Mouse (Mus musculus) kidney, adult 2 months (tissue): ENCODE results near the gene Clpb.

Experiments used
- CTCF ChIP-seq: fragments of 200-500 bp; conservative IDR thresholded peaks from 2 replicates; pipeline ENCODE4 v1.5.1; 2011; ENCODE audit warnings: low read depth, mild to moderate bottlenecking, control low read depth, low read length, moderate library complexity, mixed read lengths; ENCODE audit not compliant: insufficient read depth, insufficient read length
- POLR2A ChIP-seq: fragments of 200-500 bp; IDR thresholded peaks from one replicate; pipeline ENCODE4 v1.6.1; 2011; ENCODE audit warnings: low read depth, low read length, control low read depth

DNA sequence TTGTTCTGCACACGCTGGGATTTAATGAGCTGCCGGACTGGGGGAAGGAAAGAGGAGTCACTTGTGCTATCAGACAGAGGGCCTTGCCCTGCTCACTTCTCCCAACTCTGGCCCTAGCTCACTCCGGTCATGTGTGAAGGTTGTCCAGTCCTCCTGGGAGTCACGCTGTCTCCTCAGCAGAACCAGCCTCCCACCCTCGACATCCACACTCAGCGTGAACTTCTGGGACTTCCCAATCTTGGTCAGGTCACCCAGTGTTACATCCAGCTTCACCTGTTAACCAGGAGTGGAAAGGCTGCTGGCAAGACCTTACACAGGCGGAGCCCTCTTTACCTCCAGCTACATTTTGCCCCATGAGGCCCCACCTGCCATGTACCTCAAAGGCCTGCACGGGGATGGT, 168.0 kb downstream of the Clpb start:
- TF ChIP-seq CTCF: no peak
- no peak for TF ChIP-seq POLR2A
